Mouse (Mus musculus) forebrain, postnatal 0 days (tissue): ENCODE measurements around the gene Vps33b. TPM values are rescaled to one million over a fixed set of nuclear protein-coding genes. Genes with fewer than 3 reads are reported as not detected.
A peak's percentile ranks its signal among the peaks of the same experiment; 100 is the strongest.

Experiments used
- ATAC-seq: fragments of 200-750 bp; cut with Nextera tagmentation; 2 replicates; pipeline ENCODE4 v1.8.0; 2017; ENCODE audit warnings: mild to moderate bottlenecking, moderate library complexity
- DNase-seq: peaks from one replicate; pipeline ENCODE4 v3.0.0-alpha.2; 2015
- H3K27ac ChIP-seq: fragments of 300-500 bp; sonication (generic); 2 replicates; pipeline ENCODE4 v1.5.1; 2014; ENCODE audit warnings: low read depth, mild to moderate bottlenecking, antibody characterized with exemption, low read length, moderate library complexity, mixed read lengths
- H3K27me3 ChIP-seq: fragments of 300-500 bp; sonication (generic); 2 replicates; pipeline ENCODE4 v1.6.1; 2014; ENCODE audit warnings: mild to moderate bottlenecking, low read length, mixed read lengths; ENCODE audit not compliant: insufficient read depth
- H3K36me3 ChIP-seq: fragments of 300-500 bp; sonication (generic); 2 replicates; pipeline ENCODE4 v1.6.1; 2014; ENCODE audit warnings: mild to moderate bottlenecking, moderate library complexity; ENCODE audit not compliant: insufficient read depth
- H3K4me1 ChIP-seq: fragments of 300-500 bp; sonication (generic); 2 replicates; pipeline ENCODE4 v1.6.1; 2014; ENCODE audit warnings: antibody characterized with exemption; ENCODE audit not compliant: insufficient read depth
- H3K4me2 ChIP-seq: fragments of 300-500 bp; sonication (generic); 2 replicates; pipeline ENCODE4 v1.6.1; 2014; ENCODE audit warnings: low read depth, mild to moderate bottlenecking, moderate library complexity
- H3K4me3 ChIP-seq: fragments of 300-500 bp; sonication (generic); 2 replicates; pipeline ENCODE4 v1.5.1; 2014; ENCODE audit warnings: low read depth, low read length, mixed read lengths
- H3K9ac ChIP-seq: fragments of 300-500 bp; sonication (generic); 2 replicates; pipeline ENCODE4 v1.6.1; 2014; ENCODE audit warnings: mild to moderate bottlenecking
- H3K9me3 ChIP-seq: fragments of 300-500 bp; sonication (generic); 2 replicates; pipeline ENCODE4 v1.6.1; 2016; ENCODE audit warnings: low read length
- CTCF ChIP-seq: sonication (generic); IDR thresholded peaks from 2 replicates; pipeline ENCODE4 v1.5.1; 2016; ENCODE audit warnings: antibody characterized with exemption, control low read depth, low read depth
- WGBS: fragments of 180-500 bp; shearing (Covaris S2); extraction: QIAGEN DNeasy Blood & Tissue Kit; methylation state at CpG from one replicate; pipeline ENCODE4 v1.1.7; 2014; 5-methylcytosine and 5-hydroxymethylcytosine counted together
- polyA plus RNA-seq: library from polyadenylated mRNA; unstranded; fragments of >200 nt; fragmentation: Nextera tagmentation; extraction: Ambion mirVana; gene quantifications from 2 replicates; pipeline ENCODE4 v1.2.1, GENCODE M21; 2015
- total RNA-seq: library from RNA; depleted of rRNA; stranded (reverse); fragments of >200 nt; gene quantifications from 2 replicates; pipeline ENCODE4 v1.2.3, GENCODE M21; 2014

Vps33b gene
- total and polyA plus RNA-seq, 2 experiments from 2014 or later: 15.0 to 41.0 TPM

GRCm38 (mm10) chr7:80232489-80233029 lies 36.9 kb upstream of the Vps33b start, which contains the start of the genes Cib1 and Gdpgp1:
Gene Cib1 (minus strand): TSS chr7:80232813.
Gene Gdpgp1 (plus strand): TSS chr7:80232865.
- peak within 1 kb of the TSS; percentile 59; the same call in 1 of the 2 replicates for H3K27ac ChIP-seq
- H3K27me3 ChIP-seq: no peaks in the 10 kb centered on the region; the same call in 1 of the 2 replicates
- H3K9me3 ChIP-seq: no peaks in the 10 kb centered on the region
- 4% methylated on average over 50 of the region's 56 CpGs for WGBS
- no peak for TF ChIP-seq CTCF
- peak within 1 kb of the TSS; percentile 90 for H3K4me2 ChIP-seq
- ATAC-seq (peak; percentile 98), DNase-seq (peak; percentile 98)
- peak within 1 kb of the TSS; percentile 84 for H3K4me3 ChIP-seq
- peaks cover 4% of the 10 kb centered on the region; the same call in 1 of the 2 replicates for H3K36me3 ChIP-seq
- peak within 1 kb of the TSS; percentile 65 for H3K9ac ChIP-seq
- H3K4me1 ChIP-seq: 0 out of 2 replicates have a peak, but pooled peaks cover 3% of the 10 kb centered on the region

DNA sequence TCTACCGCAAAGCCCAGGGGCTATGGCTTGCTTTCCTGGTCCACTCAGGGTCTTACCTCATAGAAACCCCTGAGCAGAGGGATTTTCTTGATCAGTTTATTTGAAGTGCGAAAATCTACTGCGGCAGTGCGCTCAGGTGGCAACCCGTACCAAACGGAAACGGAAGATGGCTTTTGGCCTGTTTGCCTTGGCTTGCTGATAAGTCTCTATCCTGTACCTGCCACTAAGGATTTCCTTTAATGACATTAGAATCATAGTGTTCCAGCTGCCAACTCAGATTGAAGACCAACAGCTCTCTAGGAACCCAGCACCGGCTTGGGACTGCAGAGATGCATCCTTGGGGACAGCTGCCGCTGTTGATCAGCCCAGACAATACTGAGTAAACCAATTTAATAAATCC lies 35.6 kb upstream of the Vps33b start:
- H3K4me2 ChIP-seq: peak overlapping the region; percentile 90; the same call in 1 of the 2 replicates
- no peaks in the 10 kb centered on the region for H3K9me3 ChIP-seq
- H3K4me3 ChIP-seq: no peak overlapping the region
- no peaks in the 10 kb centered on the region; the same call in 1 of the 2 replicates for H3K27me3 ChIP-seq
- 0 out of 2 replicates have a peak, but pooled peaks cover 3% of the 10 kb centered on the region for H3K4me1 ChIP-seq
- peaks cover 7% of the 10 kb centered on the region for H3K36me3 ChIP-seq
- no peak for DNase-seq
- H3K9ac ChIP-seq: no peak overlapping the region
- ATAC-seq: no peak
- 77% methylated on average over 9 of the region's 9 CpGs for WGBS
- H3K27ac ChIP-seq: no peak overlapping the region
- no peak for TF ChIP-seq CTCF

DNA sequence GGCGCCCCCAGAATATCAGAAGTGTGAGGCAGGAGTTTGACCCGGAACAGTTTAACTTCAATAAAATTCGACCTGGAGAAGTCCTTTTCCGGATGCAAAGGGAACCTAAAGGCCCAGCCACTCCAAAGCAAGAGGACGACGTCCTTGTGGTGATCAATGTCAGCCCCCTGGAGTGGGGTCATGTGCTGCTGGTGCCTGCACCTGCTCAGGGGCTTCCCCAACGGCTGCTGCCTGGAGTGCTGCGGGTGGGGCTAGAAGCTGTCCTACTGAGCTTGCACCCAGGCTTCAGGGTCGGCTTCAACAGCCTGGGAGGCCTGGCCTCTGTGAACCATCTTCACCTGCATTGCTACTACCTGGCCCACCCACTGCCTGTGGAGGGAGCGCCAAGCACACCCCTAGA lies 30.9 kb upstream of the Vps33b start:
- no peaks in the 10 kb centered on the region for H3K9me3 ChIP-seq
- H3K4me3 ChIP-seq: no peak overlapping the region
- ATAC-seq: no peak
- H3K27me3 ChIP-seq: no peaks in the 10 kb centered on the region
- DNase-seq: no peak
- H3K27ac ChIP-seq: no peak overlapping the region
- H3K4me1 ChIP-seq: no peaks in the 10 kb centered on the region
- TF ChIP-seq CTCF: no peak
- H3K4me2 ChIP-seq: no peak overlapping the region
- 87% methylated on average over 10 of the region's 10 CpGs for WGBS
- no peak overlapping the region for H3K9ac ChIP-seq
- peaks cover 17% of the 10 kb centered on the region for H3K36me3 ChIP-seq

DNA sequence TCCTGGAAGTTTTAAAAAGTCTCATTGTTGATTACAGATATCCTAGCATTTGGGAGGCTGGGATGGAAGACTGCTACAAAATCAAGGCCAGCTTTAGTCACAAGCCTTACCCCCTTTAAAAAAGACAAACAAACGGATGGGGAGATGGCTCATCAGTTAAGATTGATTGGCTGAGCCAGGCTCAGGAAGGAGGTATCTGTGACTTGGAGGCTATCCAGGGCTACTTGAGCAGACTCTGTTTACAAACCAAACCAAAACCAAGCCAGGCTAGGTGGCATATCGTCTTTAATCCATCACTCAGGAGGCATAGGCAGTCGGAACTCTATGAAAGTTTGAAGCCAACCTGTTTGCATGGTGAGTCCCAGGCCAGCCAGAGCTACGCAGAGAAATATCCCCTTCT lies 27.8 kb upstream of the Vps33b start:
- 91% methylated on average over 4 of the region's 4 CpGs for WGBS
- peaks cover 17% of the 10 kb centered on the region for H3K36me3 ChIP-seq
- no peaks in the 10 kb centered on the region for H3K4me1 ChIP-seq
- no peak for TF ChIP-seq CTCF
- H3K9ac ChIP-seq: no peak overlapping the region
- no peaks in the 10 kb centered on the region for H3K9me3 ChIP-seq
- no peak overlapping the region for H3K27ac ChIP-seq
- ATAC-seq (no peak), DNase-seq (no peak)
- H3K4me3 ChIP-seq: no peak overlapping the region
- no peaks in the 10 kb centered on the region for H3K27me3 ChIP-seq
- no peak overlapping the region for H3K4me2 ChIP-seq

GRCm38 (mm10) chr7:80244851-80245250 lies 24.6 kb upstream of the Vps33b start:
- no peak overlapping the region for H3K9ac ChIP-seq
- H3K27me3 ChIP-seq: no peaks in the 10 kb centered on the region
- no peaks in the 10 kb centered on the region for H3K9me3 ChIP-seq
- WGBS: 98% methylated on average over 4 of the region's 4 CpGs
- DNase-seq (no peak), ATAC-seq (no peak)
- H3K4me3 ChIP-seq: no peak overlapping the region
- peaks cover 3% of the 10 kb centered on the region; the same call in 1 of the 2 replicates for H3K36me3 ChIP-seq
- no peak for TF ChIP-seq CTCF
- H3K27ac ChIP-seq: no peak overlapping the region
- no peaks in the 10 kb centered on the region for H3K4me1 ChIP-seq
- no peak overlapping the region for H3K4me2 ChIP-seq

DNA sequence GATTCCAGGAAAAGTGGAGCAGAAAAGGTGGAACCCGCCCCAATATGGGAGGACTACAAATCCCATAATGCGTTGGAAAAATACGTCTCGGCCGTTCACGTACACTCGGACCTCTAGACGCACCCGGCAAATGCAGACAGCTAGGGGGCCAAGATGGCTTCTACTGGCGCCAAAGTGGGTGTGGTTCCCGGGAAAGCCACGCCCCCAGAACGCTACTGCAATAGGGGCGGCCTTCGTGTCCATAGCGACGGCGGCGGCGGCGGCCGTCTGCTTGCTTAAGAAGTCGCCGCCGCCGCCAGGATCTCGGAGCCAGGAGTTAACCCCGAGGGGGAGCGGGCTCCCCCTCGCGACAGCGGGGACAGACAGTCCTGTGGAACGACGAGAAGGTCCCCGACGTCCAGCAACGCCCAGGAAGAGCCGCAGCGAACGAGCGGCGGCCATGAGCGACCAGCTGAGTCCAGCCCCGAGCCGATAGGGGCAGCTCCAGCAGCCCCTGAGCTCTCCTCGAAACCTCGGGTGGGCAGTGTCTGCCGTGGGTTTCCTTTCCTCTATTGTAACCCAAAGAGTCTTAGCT lies 23.2 kb upstream of the Vps33b start, which contains the start of gene Ttll13:
Ttll13 (plus strand) TSS at position 229 of the 574 bp plus-strand sequence.
- TF ChIP-seq CTCF: peak; percentile 67

DNA sequence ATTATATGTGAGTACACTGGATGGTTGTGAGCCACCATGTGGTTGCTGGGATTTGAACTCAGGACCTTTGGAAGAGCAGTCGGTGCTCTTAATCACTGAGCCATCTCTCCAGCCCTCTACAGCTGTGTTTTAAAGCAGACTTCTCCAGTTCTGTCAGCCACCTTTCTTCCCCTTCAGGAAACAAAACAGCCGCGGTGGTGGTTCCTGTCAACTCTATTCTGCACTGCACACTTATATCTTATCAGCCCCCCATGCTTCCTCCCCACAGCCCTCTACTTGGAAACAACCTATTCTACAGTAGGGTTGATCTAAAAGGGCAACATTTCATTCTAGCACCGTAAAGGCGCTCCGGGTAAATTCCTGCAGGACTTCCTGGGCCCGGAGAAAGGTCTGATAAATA lies 22.6 kb upstream of the Vps33b start:
- Histone ChIP-seq H3K36me3 (no peaks in the 10 kb centered on the region), H3K4me3 (peak overlapping the region; percentile 50; the same call in 1 of the 2 replicates), H3K27ac (no peak overlapping the region), H3K27me3 (no peaks in the 10 kb centered on the region), H3K9ac (peak overlapping the region; percentile 62), H3K9me3 (no peaks in the 10 kb centered on the region), H3K4me1 (no peaks in the 10 kb centered on the region), H3K4me2 (peak overlapping the region; percentile 59)
- no peak for DNase-seq
- WGBS: 72% methylated on average over 7 of the region's 7 CpGs
- TF ChIP-seq CTCF: no peak
- no peak for ATAC-seq

More for the DNA sequence above, 23.2 kb upstream of the Vps33b start, which contains the start of gene Ttll13:
- ATAC-seq (peak; percentile 99), DNase-seq (peak; percentile 98)
- no peaks in the 10 kb centered on the region for H3K27me3 ChIP-seq
- 2% methylated on average over 48 of the region's 48 CpGs for WGBS
- H3K9me3 ChIP-seq: no peaks in the 10 kb centered on the region
- H3K36me3 ChIP-seq: no peaks in the 10 kb centered on the region
- H3K9ac ChIP-seq: peak within 1 kb of the TSS; percentile 62
- peak within 1 kb of the TSS; percentile 59 for H3K4me2 ChIP-seq
- H3K4me1 ChIP-seq: no peaks in the 10 kb centered on the region
- H3K27ac ChIP-seq: peak within 1 kb of the TSS; percentile 83
- peak within 1 kb of the TSS; percentile 50 for H3K4me3 ChIP-seq
